Mouse (Mus musculus): ENCODE measurements around the gene Gins2.

GRCm38 (mm10) chr8:120581811-120582210, 7.3 kb downstream of the Gins2 start:
- TF ChIP-seq ZNF384 (IDR thresholded peaks at IDR 0.05; ENCODE audit: low read depth, low read length) (no peak), ZC3H11A (IDR thresholded peaks at IDR 0.05; ENCODE audit: borderline replicate concordance, low read depth, low read length) (no peak)

Data from ES-E14 (cell line).